ENCODE assay signal across 1 mouse cellular context in the genomic region with DNA sequence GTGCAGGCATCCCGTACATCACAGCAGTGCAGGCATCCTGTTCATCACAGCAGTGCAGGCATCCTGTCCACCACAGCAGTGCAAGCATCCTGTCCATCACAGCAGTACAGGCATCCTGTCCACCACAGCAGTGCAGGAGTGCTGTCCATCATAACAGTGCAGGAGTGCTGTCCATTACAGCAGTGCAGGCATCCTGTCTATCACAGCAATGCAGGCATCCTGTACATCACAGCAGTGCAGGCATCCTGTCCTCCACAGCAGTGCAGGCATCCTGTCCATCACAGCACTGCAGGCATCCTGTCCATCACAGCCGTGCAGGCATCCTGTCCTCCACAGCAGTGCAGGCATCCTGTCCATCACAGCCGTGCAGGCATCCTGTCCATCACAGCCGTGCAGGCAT.
TF ChIP-seq lines count a peak whose summit lies in the region.

No protein-coding gene starts in this region.

TF ChIP-seq in CH12.LX, 34 proteins besides CTCF, POLR2A, EP300 and RAD21 (continued from another document):
- TF ChIP-seq HCFC1 (IDR thresholded peaks at IDR 0.05; ENCODE audit: low read depth, low read length) = no peak
